ENCODE assay signal across 23 mouse cellular contexts in genomic region chr17:26348116-26348515, GRCm38 (mm10).
"Had no signal": no experiment of that assay in that cellular context is flagged by ENCODE, and none has a peak within 500 bp of the region (broad histone marks: within the 10 kb centered on the region; RNA-seq: fewer than 3 reads in every experiment).

No protein-coding gene starts in this region.

- ATAC-seq: liver, postnatal 0 days; lung, postnatal 0 days; midbrain, embryonic 16.5 days had no signal

- H3K27me3 ChIP-seq: liver, embryonic 15.5 days; lung, embryonic 15.5 days; midbrain, embryonic 12.5 days; neural tube, embryonic 13.5 days; neural tube, embryonic 15.5 days; stomach, embryonic 15.5 days had no signal

- H3K4me3 ChIP-seq: liver, embryonic 15.5 days; lung, embryonic 15.5 days; midbrain, embryonic 10.5 days; midbrain, embryonic 12.5 days; myocyte; neural tube, embryonic 13.5 days; neural tube, embryonic 15.5 days; stomach, embryonic 15.5 days had no signal

- H3K9ac ChIP-seq: liver, embryonic 15.5 days; liver, postnatal 0 days; lung, embryonic 15.5 days; midbrain, embryonic 12.5 days; neural tube, embryonic 13.5 days; neural tube, embryonic 15.5 days; stomach, embryonic 15.5 days had no signal

- H3K4me2 ChIP-seq: liver, embryonic 15.5 days; lung, embryonic 15.5 days; midbrain, embryonic 12.5 days; neural tube, embryonic 13.5 days; neural tube, embryonic 15.5 days; stomach, embryonic 15.5 days had no signal

- H3K4me1 ChIP-seq: liver, embryonic 15.5 days; midbrain, embryonic 10.5 days; midbrain, embryonic 12.5 days; neural tube, embryonic 13.5 days; neural tube, embryonic 15.5 days had no signal

- DNase-seq: liver, postnatal 0 days; lung, adult 2 months; lung, postnatal 14 days; lung, postnatal 36 days; midbrain, embryonic 14.5 days; retina, postnatal 1 day; right cerebral cortex, adult 18-20 months; right cerebral cortex, postnatal 25 days; right cerebral cortex, postnatal 4 days; thymus, adult 2 months; thymus, postnatal 25 days; thymus, postnatal 4 days had no signal

- H3K27ac ChIP-seq: liver, embryonic 15.5 days; lung, embryonic 15.5 days; midbrain, embryonic 10.5 days; midbrain, embryonic 12.5 days; neural tube, embryonic 13.5 days; neural tube, embryonic 15.5 days; stomach, embryonic 15.5 days; stomach, postnatal 0 days had no signal

- H3K9me3 ChIP-seq: liver, embryonic 15.5 days; lung, embryonic 15.5 days; midbrain, embryonic 10.5 days; midbrain, embryonic 12.5 days; neural tube, embryonic 13.5 days; neural tube, embryonic 15.5 days; stomach, embryonic 15.5 days had no signal

- H3K36me3 ChIP-seq: liver, embryonic 15.5 days; lung, embryonic 15.5 days; midbrain, embryonic 10.5 days; midbrain, embryonic 12.5 days; neural tube, embryonic 13.5 days; neural tube, embryonic 15.5 days; stomach, embryonic 15.5 days had no signal
